Mouse (Mus musculus) gonadal fat pad, adult 2 months (tissue): ENCODE results near the gene Zfp598. TPM values are rescaled to one million over a fixed set of nuclear protein-coding genes. Genes with fewer than 3 reads are reported as not detected.
"Not testable (repeated sequence)": the region's sequence is repeated elsewhere in the genome, so short reads cannot be mapped to it uniquely, and the experiment has no call there.

Experiments used
- DNase-seq: peaks from one replicate; pipeline ENCODE4 v3.0.0-alpha.2; 2012; ENCODE audit warnings: low read depth
- polyA plus RNA-seq: library from polyadenylated mRNA; depleted of rRNA; stranded (reverse); fragments of >200 nt; gene quantifications from 2 replicates; pipeline ENCODE4 v1.2.3, GENCODE M21; 2012; rRNA removed

Gene Zfp598
- polyA plus RNA-seq, 1 experiment = 56.6 TPM

GRCm38 (mm10) chr17:24721383-24721955 lies 52.0 kb downstream of the Zfp598 start:
- not testable (repeated sequence) for DNase-seq

GRCm38 (mm10) chr17:24722220-24722924 lies 52.9 kb downstream of the Zfp598 start:
- no peak for DNase-seq

GRCm38 (mm10) chr17:24723122-24723880 lies 53.8 kb downstream of the Zfp598 start:
- no peak for DNase-seq

DNA sequence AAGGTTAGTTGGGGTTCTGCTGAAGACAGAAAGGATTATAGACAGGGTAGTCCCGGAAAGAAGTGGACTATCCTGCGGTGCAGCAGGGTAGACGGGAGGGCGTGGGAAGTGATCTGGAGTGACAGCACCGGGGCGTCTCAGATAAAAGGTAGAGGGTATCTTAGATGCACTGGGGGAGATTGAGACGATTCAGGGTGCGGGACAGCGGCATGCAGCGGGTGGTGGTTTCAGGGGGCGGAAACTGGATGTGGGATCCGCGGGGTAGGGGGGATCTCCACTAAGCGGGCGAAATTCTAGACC lies 54.3 kb downstream of the Zfp598 start:
- no peak for DNase-seq

GRCm38 (mm10) chr17:24724184-24724583 lies 54.7 kb downstream of the Zfp598 start, which contains the start of gene Ndufb10:
TSS of gene Ndufb10 (minus strand) at chr17:24724478.
- no peak for DNase-seq

GRCm38 (mm10) chr17:24725637-24726390 lies 56.3 kb downstream of the Zfp598 start:
- no peak for DNase-seq

- no peak for DNase-seq
Observed at GRCm38 (mm10) chr17:24727618-24728017, 58.1 kb downstream of the Zfp598 start, which contains the start of gene Rpl3l. TSS of gene Rpl3l (plus strand) at chr17:24727820.

GRCm38 (mm10) chr17:24728184-24728583 lies 58.7 kb downstream of the Zfp598 start:
- no peak for DNase-seq

DNA sequence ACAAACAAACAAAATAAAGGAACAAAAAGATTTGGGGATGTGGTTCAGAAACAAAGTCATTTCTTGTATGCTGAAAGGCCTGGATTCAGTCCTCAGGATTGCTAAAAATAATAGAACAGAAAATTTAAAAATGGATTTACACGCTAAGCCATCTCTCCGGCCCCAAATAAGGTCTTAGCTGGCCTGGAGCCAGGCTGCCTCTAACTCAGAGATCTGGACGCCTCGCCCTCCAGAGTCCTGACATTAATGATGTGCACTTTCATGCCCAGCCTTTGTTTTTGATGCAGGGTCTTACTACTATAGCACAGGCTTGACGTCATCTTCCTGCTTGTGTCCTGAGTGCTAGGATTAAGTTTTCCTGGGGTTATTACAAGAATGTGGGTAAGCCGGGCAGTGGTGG lies 59.6 kb downstream of the Zfp598 start:
- no peak for DNase-seq

GRCm38 (mm10) chr17:24730787-24731186 lies 61.3 kb downstream of the Zfp598 start:
- no peak for DNase-seq

Other genes starting within 250 kb of the Zfp598 start
- 119 and 137 TPM in 2 replicates for gene Eci1, start 243.0 kb upstream of the Zfp598 start, polyA plus RNA-seq
- gene Dnase1l2, start 226.6 kb upstream of the Zfp598 start, polyA plus RNA-seq = 82.9 and 106 TPM in 2 replicates
- 89.7 and 102 TPM in 2 replicates for gene E4f1, start 199.4 kb upstream of the Zfp598 start, polyA plus RNA-seq
- 100 and 123 TPM in 2 replicates for gene Pgp, start 199.3 kb upstream of the Zfp598 start, polyA plus RNA-seq
- 4.7 and 5.4 TPM in 2 replicates for gene Bricd5, start 195.8 kb upstream of the Zfp598 start, polyA plus RNA-seq
- 41.4 and 44.0 TPM in 2 replicates for gene Mlst8, start 190.6 kb upstream of the Zfp598 start, polyA plus RNA-seq
- 1.7 and 2.1 TPM in 2 replicates for gene Caskin1, start 181.1 kb upstream of the Zfp598 start, polyA plus RNA-seq
- gene Traf7, start 141.7 kb upstream of the Zfp598 start, polyA plus RNA-seq = 169 and 195 TPM in 2 replicates
- gene Rab26, start 135.5 kb upstream of the Zfp598 start, polyA plus RNA-seq = 48.5 and 59.7 TPM in 2 replicates
- 70.0 and 75.7 TPM in 2 replicates for gene Pkd1, start 119.9 kb upstream of the Zfp598 start, polyA plus RNA-seq
- 133 and 141 TPM in 2 replicates for gene Tsc2, start 37.1 kb upstream of the Zfp598 start, polyA plus RNA-seq
- gene Nthl1, start 37.0 kb upstream of the Zfp598 start, polyA plus RNA-seq = 15.2 and 16.4 TPM in 2 replicates
- gene Slc9a3r2, start 19.4 kb upstream of the Zfp598 start, polyA plus RNA-seq = 61.6 and 83.0 TPM in 2 replicates
- not detected in 2 replicates for gene Npw, start 11.2 kb upstream of the Zfp598 start, polyA plus RNA-seq
- gene Syngr3, start 20.3 kb downstream of the Zfp598 start, polyA plus RNA-seq = 0.18 and 0.23 TPM in 2 replicates
- gene Gfer, start 26.5 kb downstream of the Zfp598 start, polyA plus RNA-seq = 25.6 and 27.6 TPM in 2 replicates
- 6.2 and 7.1 TPM in 2 replicates for gene Noxo1, start 26.5 kb downstream of the Zfp598 start, polyA plus RNA-seq
- gene Tbl3, start 38.0 kb downstream of the Zfp598 start, polyA plus RNA-seq = 44.4 and 61.9 TPM in 2 replicates
- gene Rnf151, start 48.4 kb downstream of the Zfp598 start, polyA plus RNA-seq = 2.3 and 3.4 TPM in 2 replicates
- 2,300 and 2,553 TPM in 2 replicates for gene Rps2, start 48.4 kb downstream of the Zfp598 start, polyA plus RNA-seq
- gene Ndufb10, start 54.8 kb downstream of the Zfp598 start, polyA plus RNA-seq = 370 and 426 TPM in 2 replicates
- 31.1 and 36.7 TPM in 2 replicates for gene Rpl3l, start 58.1 kb downstream of the Zfp598 start, polyA plus RNA-seq
- gene Msrb1, start 67.0 kb downstream of the Zfp598 start, polyA plus RNA-seq = 112 and 152 TPM in 2 replicates
- 26.1 and 35.8 TPM in 2 replicates for gene Hs3st6, start 83.3 kb downstream of the Zfp598 start, polyA plus RNA-seq
- gene Meiob, start 134.6 kb downstream of the Zfp598 start, polyA plus RNA-seq = 0.06 and 0.16 TPM in 2 replicates
- 134 and 172 TPM in 2 replicates for gene Hagh, start 170.5 kb downstream of the Zfp598 start, polyA plus RNA-seq
- 12.6 and 13.1 TPM in 2 replicates for gene Fahd1, start 180.7 kb downstream of the Zfp598 start, polyA plus RNA-seq
- 18.9 and 70.3 TPM in 2 replicates for gene Igfals, start 196.3 kb downstream of the Zfp598 start, polyA plus RNA-seq
- gene Nubp2, start 216.7 kb downstream of the Zfp598 start, polyA plus RNA-seq = 31.3 and 31.7 TPM in 2 replicates
- gene Spsb3, start 217.0 kb downstream of the Zfp598 start, polyA plus RNA-seq = 67.0 and 77.8 TPM in 2 replicates
- 70.6 and 72.3 TPM in 2 replicates for gene Eme2, start 225.4 kb downstream of the Zfp598 start, polyA plus RNA-seq
- gene Mrps34, start 225.4 kb downstream of the Zfp598 start, polyA plus RNA-seq = 142 and 181 TPM in 2 replicates
- gene Nme3, start 226.8 kb downstream of the Zfp598 start, polyA plus RNA-seq = 76.6 and 85.3 TPM in 2 replicates